In the genomic region with DNA sequence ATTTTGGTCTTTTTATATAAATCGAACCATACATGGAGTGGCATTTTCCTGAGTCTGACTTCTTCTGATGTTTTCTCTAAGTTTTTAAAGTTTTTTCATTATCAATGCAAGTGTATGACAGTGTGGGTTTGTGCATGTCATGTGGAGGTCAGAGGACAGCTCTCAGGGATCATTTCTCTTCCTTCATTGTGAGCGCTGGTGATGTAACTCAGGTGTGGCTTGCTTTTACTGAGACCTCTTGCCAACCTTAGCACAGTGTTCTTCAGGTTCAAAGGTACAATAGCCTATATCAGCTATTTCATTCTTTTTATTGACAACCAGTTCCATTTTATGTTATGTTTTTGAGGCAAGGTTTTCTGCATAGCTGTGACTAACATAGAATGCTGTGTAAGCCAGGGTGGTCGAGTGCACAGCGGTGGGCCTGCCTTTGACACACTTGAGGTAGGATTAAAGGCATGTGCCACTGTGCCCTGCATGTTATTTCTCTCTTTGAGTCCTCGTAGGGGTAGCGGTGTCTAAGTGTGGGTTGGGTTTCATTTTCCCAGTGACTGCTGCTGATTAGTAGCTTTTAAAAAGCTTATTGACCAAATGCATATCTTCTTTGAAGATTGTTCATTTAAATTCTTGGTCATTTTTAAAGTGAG, we compare ENCODE assay signal across 24 mouse cellular contexts. TPM values are rescaled to one million over a fixed set of nuclear protein-coding genes. Genes with fewer than 3 reads are reported as not detected.
"Had no signal": no experiment of that assay in that cellular context is flagged by ENCODE, and none has a peak within 500 bp of the region (broad histone marks: within the 10 kb centered on the region; RNA-seq: fewer than 3 reads in every experiment).

No protein-coding gene starts in this region.

- H3K27me3 ChIP-seq: midbrain, embryonic 12.5 days; neural tube, embryonic 13.5 days; neural tube, embryonic 15.5 days; stomach, embryonic 15.5 days had no signal

- H3K9me3 ChIP-seq: midbrain, embryonic 10.5 days; midbrain, embryonic 12.5 days; neural tube, embryonic 13.5 days; neural tube, embryonic 15.5 days; stomach, embryonic 15.5 days had no signal

- ATAC-seq: midbrain, embryonic 16.5 days had no signal

- H3K4me2 ChIP-seq: lung, embryonic 14.5 days; midbrain, embryonic 12.5 days; neural tube, embryonic 13.5 days; neural tube, embryonic 15.5 days; stomach, embryonic 15.5 days had no signal

- H3K4me3 ChIP-seq: midbrain, embryonic 10.5 days; midbrain, embryonic 12.5 days; myocyte; neural tube, embryonic 13.5 days; neural tube, embryonic 15.5 days; stomach, embryonic 15.5 days had no signal

- DNase-seq: lung, adult 18-20 months; lung, embryonic 14.5 days; lung, postnatal 10 days; lung, postnatal 4 days; midbrain, embryonic 14.5 days; retina, postnatal 1 day; right cerebral cortex, adult 18-20 months; right cerebral cortex, postnatal 25 days; right cerebral cortex, postnatal 4 days; thymus, adult 2 months; thymus, postnatal 25 days; thymus, postnatal 4 days had no signal

- H3K9ac ChIP-seq: lung, embryonic 14.5 days; midbrain, embryonic 12.5 days; neural tube, embryonic 13.5 days; neural tube, embryonic 15.5 days; stomach, embryonic 15.5 days had no signal

- H3K4me1 ChIP-seq: midbrain, embryonic 10.5 days; midbrain, embryonic 12.5 days; neural tube, embryonic 13.5 days; neural tube, embryonic 15.5 days; stomach, embryonic 15.5 days had no signal

- H3K27ac ChIP-seq: midbrain, embryonic 10.5 days; midbrain, embryonic 12.5 days; neural tube, embryonic 13.5 days; neural tube, embryonic 15.5 days; stomach, embryonic 15.5 days; stomach, postnatal 0 days had no signal

RNA-seq across cellular contexts. Expression of a gene that starts 55.4 kb away (rescaled TPM):
- total RNA-seq: megakaryocyte, adult 5-6 weeks; megakaryocyte-erythroid progenitor cell, adult 5-6 weeks had no signal
- polyA plus RNA-seq: lung, embryonic 14.5 days; myocyte; spleen, adult 2 months; stomach, postnatal 0 days; testis, adult 2 months had no signal
